Mouse (Mus musculus): ENCODE data around the gene Ovol2.

Gene Ovol2

GRCm38 (mm10) chr2:144267731-144268015 is 64.3 kb downstream of the Ovol2 start:
- no peak for DNase-seq (ENCODE audit: low read depth, low spot score)

DNA sequence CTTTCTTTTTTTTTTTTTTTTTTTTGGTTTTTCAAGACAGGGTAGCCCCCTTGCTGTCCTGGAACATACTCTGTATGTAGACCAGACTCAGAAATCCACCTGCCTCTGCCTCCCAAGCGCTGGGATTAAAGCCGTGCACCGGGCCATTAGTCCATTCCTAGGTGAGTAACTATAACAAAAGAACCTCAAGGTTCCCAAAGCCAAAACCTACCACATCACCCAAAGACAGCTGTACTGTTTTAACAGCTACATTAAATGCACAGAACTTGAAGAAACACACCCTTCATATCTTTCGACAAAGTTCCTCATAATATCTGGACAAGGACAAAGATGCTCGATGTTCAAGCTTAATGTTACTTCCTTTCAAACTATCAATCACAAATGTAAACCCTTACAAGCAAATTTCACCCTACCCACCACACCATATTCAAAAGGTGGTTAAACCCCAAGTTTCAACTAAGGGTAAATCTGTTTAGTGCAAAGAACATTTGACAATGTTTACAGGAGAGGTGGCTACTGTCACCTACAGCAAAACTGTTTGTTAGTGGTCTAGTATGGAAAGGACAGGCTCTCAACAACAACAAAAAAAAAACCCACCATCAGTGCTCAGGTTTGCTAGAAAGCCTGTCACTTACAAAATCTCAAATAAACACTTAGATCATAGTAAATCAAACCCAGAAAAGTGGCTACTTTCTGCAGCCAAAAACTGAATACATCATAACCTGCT is 64.8 kb downstream of the Ovol2 start:
- no peak for DNase-seq (ENCODE audit: low read depth, low spot score)

DNA sequence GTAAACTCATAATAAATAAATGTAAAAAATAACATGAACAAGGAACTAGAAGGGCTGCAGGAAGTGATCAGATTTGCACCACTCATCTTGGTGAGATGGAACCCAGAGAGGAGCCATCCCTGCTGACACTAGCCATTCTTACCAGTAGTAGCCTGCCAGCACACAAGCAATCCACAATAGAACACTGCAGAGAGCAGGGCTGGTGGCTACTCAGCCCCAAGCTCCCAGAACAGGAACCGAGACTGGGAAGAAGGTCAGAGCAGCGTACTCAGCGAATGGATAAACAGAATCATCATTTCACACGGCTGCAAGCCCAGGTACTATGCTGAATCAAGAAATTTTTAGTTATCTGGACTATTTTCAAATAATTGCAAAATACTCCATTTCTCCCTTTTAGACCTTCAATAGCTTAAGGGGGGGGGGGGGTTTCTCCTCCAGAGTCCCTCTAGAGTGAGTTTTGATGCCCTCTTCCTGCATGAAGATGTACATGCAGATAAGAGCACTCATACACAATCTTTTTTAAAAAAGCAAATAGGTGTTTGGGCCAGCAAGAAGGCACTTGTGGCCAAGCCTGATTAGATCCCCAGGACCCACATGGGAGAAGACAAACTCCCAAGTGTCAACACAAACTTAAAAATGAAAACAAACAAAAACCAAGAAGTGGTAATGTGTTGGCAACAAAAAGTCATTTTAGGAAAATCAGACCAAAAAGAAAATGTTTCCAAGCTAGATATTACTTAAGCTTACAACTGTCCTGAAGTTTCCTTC is 65.8 kb downstream of the Ovol2 start:
- no peak for DNase-seq (ENCODE audit: low read depth, low spot score)

GRCm38 (mm10) chr2:144265120-144265488 is 66.8 kb downstream of the Ovol2 start:
- no peak for DNase-seq (ENCODE audit: low read depth, low spot score)

- DNase-seq (ENCODE audit: low read depth, low spot score): no peak
Measured at GRCm38 (mm10) chr2:144264398-144265119, 67.4 kb downstream of the Ovol2 start.

DNA sequence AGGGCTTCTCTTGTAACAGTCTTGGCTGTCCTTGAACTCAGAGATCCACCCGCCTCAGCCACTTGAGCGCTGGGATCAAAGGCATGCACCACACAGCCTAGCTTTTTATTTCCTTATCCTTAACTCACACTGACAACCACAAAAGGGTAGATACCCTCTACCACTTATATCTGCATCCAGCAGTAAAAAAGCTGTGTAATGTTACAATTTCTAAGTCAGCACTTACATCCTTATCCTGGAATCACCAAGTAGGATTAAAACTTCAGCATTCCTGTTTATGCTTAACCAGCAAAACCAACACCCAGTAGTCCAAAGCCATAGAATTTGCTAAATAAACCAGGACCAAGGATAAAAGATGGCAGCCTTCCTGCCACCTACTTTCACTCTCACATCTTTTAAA is 69.1 kb downstream of the Ovol2 start:
- no peak for DNase-seq (ENCODE audit: low read depth, low spot score)

Measured in ES-CJ7 (cell line).